In the genomic region with DNA sequence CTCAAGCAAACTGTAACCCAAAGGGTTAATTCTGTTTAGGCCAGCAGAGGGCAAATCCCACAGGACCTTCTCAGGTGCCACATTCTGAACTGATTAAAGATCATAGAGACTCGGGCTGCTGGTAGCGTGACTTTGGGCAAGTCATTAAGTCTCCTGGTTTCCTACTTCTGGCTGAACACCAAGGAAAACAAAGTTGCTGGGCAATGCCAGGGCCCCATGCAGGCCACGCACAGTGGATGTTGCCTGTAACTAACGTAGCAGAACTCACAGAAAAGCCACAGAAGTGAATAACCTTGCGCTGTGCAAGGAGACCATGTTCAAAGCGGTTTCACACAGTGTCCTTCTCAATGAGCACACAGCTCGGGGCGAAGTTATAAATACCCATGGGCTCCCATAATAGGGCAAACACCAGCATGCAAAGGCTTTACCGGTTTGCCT, we compare ENCODE assay signal across 12 mouse cellular contexts.
DNase-seq lines count a peak whose midpoint lies in the region; ATAC-seq and TF ChIP-seq lines count a peak whose summit lies in the region.
"Had no signal": no experiment of that assay in that cellular context is flagged by ENCODE, and none has a peak within 500 bp of the region (broad histone marks: within the 10 kb centered on the region; RNA-seq: fewer than 3 reads in every experiment).

No protein-coding gene starts in this region.

- H3K4me1 ChIP-seq in hindbrain, embryonic 10.5 days (replicated peaks): peaks cover 34% of the 10 kb centered on the region
- H3K4me1 ChIP-seq in hindbrain, embryonic 13.5 days (replicated peaks): peaks cover 3% of the 10 kb centered on the region
- H3K4me1 ChIP-seq in embryonic facial prominence, embryonic 10.5 days: peaks cover 55% of the 10 kb centered on the region
- H3K4me1 ChIP-seq in limb, embryonic 11.5 days (ENCODE audit: control insufficient read depth, insufficient read depth, low read length): peaks cover 43% of the 10 kb centered on the region
- peaks cover 3% of the 10 kb centered on the region; the same call in 1 of the 2 replicates for H3K4me1 ChIP-seq in cerebellum, adult 2 months (ENCODE audit: control insufficient read depth, insufficient read depth, low read length)

- no peak overlapping the region for H3K27ac ChIP-seq in hindbrain, embryonic 10.5 days
- H3K27ac ChIP-seq in hindbrain, embryonic 13.5 days: no peak overlapping the region
- H3K27ac ChIP-seq in embryonic facial prominence, embryonic 10.5 days (replicated peaks): peak overlapping the region; percentile 80
- peak overlapping the region; percentile 49; the same call in 1 of the 2 replicates for H3K27ac ChIP-seq in limb, embryonic 11.5 days (replicated peaks; ENCODE audit: low read depth, low read length)
- no peak overlapping the region for H3K27ac ChIP-seq in cerebellum, adult 2 months (ENCODE audit: insufficient read depth, low read length)
- H3K27ac ChIP-seq: liver, embryonic 15.5 days; midbrain, embryonic 10.5 days; neural tube, embryonic 15.5 days had no signal

- no peak overlapping the region for H3K4me3 ChIP-seq in hindbrain, embryonic 10.5 days
- no peak overlapping the region for H3K4me3 ChIP-seq in hindbrain, embryonic 13.5 days
- no peak overlapping the region for H3K4me3 ChIP-seq in embryonic facial prominence, embryonic 10.5 days
- no peak overlapping the region for H3K4me3 ChIP-seq in limb, embryonic 11.5 days (ENCODE audit: low read depth, low read length)
- no peak overlapping the region for H3K4me3 ChIP-seq in cerebellum, adult 2 months (replicated peaks; ENCODE audit: insufficient read depth, low read depth, low read length)
- H3K4me3 ChIP-seq: liver, embryonic 15.5 days; midbrain, embryonic 10.5 days; neural tube, embryonic 15.5 days had no signal

- no peak for TF ChIP-seq CTCF in cerebellum, adult 2 months (IDR thresholded peaks at IDR 0.05; ENCODE audit: borderline replicate concordance, insufficient read depth, low read depth, low read length)

- WGBS in hindbrain, embryonic 10.5 days: 62% methylated on average over 9 of the region's 9 CpGs
- WGBS in hindbrain, embryonic 13.5 days: 62% methylated on average over 9 of the region's 9 CpGs
- 41% methylated on average over 9 of the region's 9 CpGs for WGBS in embryonic facial prominence, embryonic 10.5 days
- 11% methylated on average over 9 of the region's 9 CpGs for WGBS in limb, embryonic 11.5 days
- WGBS in cerebellum, adult 2 months: 51% methylated on average over 9 of the region's 9 CpGs

- peak; percentile 19 for DNase-seq in hindbrain, embryonic 10.5 days (ENCODE audit: low spot score)
- peak; percentile 63 for DNase-seq in embryonic facial prominence, embryonic 10.5 days (ENCODE audit: low spot score)
- peak; percentile 22 to 29 for DNase-seq in heart, postnatal 10 days
- peak; percentile 69 for DNase-seq in limb, embryonic 11.5 days (ENCODE audit: low spot score)
- no peak for DNase-seq in cerebellum, postnatal 25 days
- DNase-seq in cerebellum, adult 2 months: no peak
- DNase-seq: layer of hippocampus, adult 9-11 months had no signal

- ATAC-seq in hindbrain, embryonic 13.5 days (ENCODE audit: low FRiP score): no peak
- ATAC-seq in limb, embryonic 11.5 days (ENCODE audit: insufficient number of reproducible peaks, low FRiP score, low TSS enrichment, low read depth): peak; percentile 20; the same call in 1 of the 2 replicates
- ATAC-seq in CD4-positive, CD25-positive, alpha-beta regulatory T cell, adult 4 months: no peak

- no peak overlapping the region for H3K4me2 ChIP-seq in hindbrain, embryonic 13.5 days
- no peak overlapping the region for H3K4me2 ChIP-seq in limb, embryonic 11.5 days (ENCODE audit: low read depth, severe bottlenecking)
- H3K4me2 ChIP-seq: liver, embryonic 15.5 days; neural tube, embryonic 15.5 days had no signal

- intact Hi-C loops in heart, postnatal 10 days (cut with DNase I): no loop called here

- H3K9ac ChIP-seq in hindbrain, embryonic 13.5 days: no peak overlapping the region
- no peak overlapping the region for H3K9ac ChIP-seq in limb, embryonic 11.5 days (ENCODE audit: low read length)
- H3K9ac ChIP-seq: liver, embryonic 15.5 days; neural tube, embryonic 15.5 days had no signal

- no peaks in the 10 kb centered on the region for H3K36me3 ChIP-seq in hindbrain, embryonic 10.5 days
- H3K36me3 ChIP-seq in hindbrain, embryonic 13.5 days: no peaks in the 10 kb centered on the region
- H3K36me3 ChIP-seq in embryonic facial prominence, embryonic 10.5 days (replicated peaks): no peaks in the 10 kb centered on the region
- no peaks in the 10 kb centered on the region for H3K36me3 ChIP-seq in limb, embryonic 11.5 days (ENCODE audit: control insufficient read depth, insufficient read depth, low read length)
- H3K36me3 ChIP-seq: liver, embryonic 15.5 days; midbrain, embryonic 10.5 days; neural tube, embryonic 15.5 days had no signal

- no peaks in the 10 kb centered on the region for H3K27me3 ChIP-seq in hindbrain, embryonic 10.5 days (ENCODE audit: insufficient read depth, poor library complexity, severe bottlenecking)
- no peaks in the 10 kb centered on the region for H3K27me3 ChIP-seq in hindbrain, embryonic 13.5 days
- no peaks in the 10 kb centered on the region for H3K27me3 ChIP-seq in embryonic facial prominence, embryonic 10.5 days (replicated peaks; ENCODE audit: low read depth, poor library complexity, severe bottlenecking)
- no peaks in the 10 kb centered on the region for H3K27me3 ChIP-seq in limb, embryonic 11.5 days (ENCODE audit: control insufficient read depth, insufficient read depth, low read length)
- H3K27me3 ChIP-seq in cerebellum, adult 2 months (ENCODE audit: control insufficient read depth, insufficient read depth, low read length): no peaks in the 10 kb centered on the region
- H3K27me3 ChIP-seq: liver, embryonic 15.5 days; neural tube, embryonic 15.5 days had no signal

- no peak for TF ChIP-seq POLR2A in cerebellum, adult 2 months (IDR thresholded peaks at IDR 0.05; ENCODE audit: borderline replicate concordance, insufficient read depth, low read length)

- no peaks in the 10 kb centered on the region for H3K9me3 ChIP-seq in hindbrain, embryonic 10.5 days
- H3K9me3 ChIP-seq in hindbrain, embryonic 13.5 days: no peaks in the 10 kb centered on the region
- H3K9me3 ChIP-seq in embryonic facial prominence, embryonic 10.5 days: no peaks in the 10 kb centered on the region
- no peaks in the 10 kb centered on the region; the same call in 1 of the 2 replicates for H3K9me3 ChIP-seq in limb, embryonic 11.5 days (ENCODE audit: control insufficient read depth, low read length)
- H3K9me3 ChIP-seq: liver, embryonic 15.5 days; midbrain, embryonic 10.5 days; neural tube, embryonic 15.5 days had no signal

Comparison
In these comparisons a context has a peak if more than half of its experiments do, and no peak if none do; other contexts are left out.
1. DNase-seq: peak in hindbrain, embryonic 10.5 days (single experiment), embryonic facial prominence, embryonic 10.5 days (single experiment), heart, postnatal 10 days (2 of 2) and limb, embryonic 11.5 days (single experiment); none in cerebellum, postnatal 25 days (0 of 2) and cerebellum, adult 2 months (0 of 2).
2. H3K27ac ChIP-seq: peak in embryonic facial prominence, embryonic 10.5 days (single experiment) and limb, embryonic 11.5 days (single experiment); none in hindbrain, embryonic 10.5 days (single experiment), hindbrain, embryonic 13.5 days (single experiment) and cerebellum, adult 2 months (single experiment).